8 mouse cellular contexts compared by ENCODE assay signal in genomic region chr3:83862956-83863355, GRCm38 (mm10). TPM values are rescaled to one million over a fixed set of nuclear protein-coding genes. Genes with fewer than 3 reads are reported as not detected.
DNase-seq lines count a peak whose midpoint lies in the region; ATAC-seq and TF ChIP-seq lines count a peak whose summit lies in the region.

No protein-coding gene starts in this region.

- H3K9me3 ChIP-seq in heart, postnatal 0 days (replicated peaks; ENCODE audit: control insufficient read depth, low read length), result no peaks in the 10 kb centered on the region
- no peaks in the 10 kb centered on the region; the same call in 1 of the 2 replicates for H3K9me3 ChIP-seq in hindbrain, embryonic 16.5 days (ENCODE audit: control insufficient read depth, low read length)

- TF ChIP-seq CTCF in heart, postnatal 0 days (IDR thresholded peaks at IDR 0.05; ENCODE audit: low read depth), result no peak

- WGBS in heart, postnatal 0 days, result 0% methylated on average over 1 of the region's 1 CpGs
- 53% methylated on average over 1 of the region's 1 CpGs for WGBS in hindbrain, embryonic 16.5 days

- H3K4me3 ChIP-seq in heart, postnatal 0 days (ENCODE audit: low read depth, low read length), result peak overlapping the region; percentile 8
- no peak overlapping the region for H3K4me3 ChIP-seq in hindbrain, embryonic 16.5 days (ENCODE audit: low read length)

- peak; percentile 91 for ATAC-seq in heart, postnatal 0 days (ENCODE audit: insufficient read depth, low read depth)
- no peak for ATAC-seq in hindbrain, embryonic 16.5 days

- no peaks in the 10 kb centered on the region for H3K36me3 ChIP-seq in heart, postnatal 0 days (replicated peaks; ENCODE audit: control insufficient read depth, insufficient read depth, low read length)
- no peaks in the 10 kb centered on the region for H3K36me3 ChIP-seq in hindbrain, embryonic 16.5 days (ENCODE audit: control insufficient read depth, insufficient read depth, low read length)

- H3K9ac ChIP-seq in heart, postnatal 0 days (replicated peaks; ENCODE audit: low read depth, low read length), result no peak overlapping the region; the same call in 1 of the 2 replicates
- H3K9ac ChIP-seq in hindbrain, embryonic 16.5 days (ENCODE audit: low read depth, low read length), result no peak overlapping the region

- H3K27ac ChIP-seq in heart, postnatal 0 days (ENCODE audit: low read depth), result peak overlapping the region; percentile 84
- H3K27ac ChIP-seq in hindbrain, embryonic 16.5 days (ENCODE audit: low read depth, low read length), result no peak overlapping the region

- H3K27me3 ChIP-seq in heart, postnatal 0 days (ENCODE audit: control insufficient read depth, insufficient read depth, low read length), result no peaks in the 10 kb centered on the region
- no peaks in the 10 kb centered on the region for H3K27me3 ChIP-seq in hindbrain, embryonic 16.5 days (replicated peaks; ENCODE audit: control insufficient read depth, insufficient read depth, low read length)

- H3K4me1 ChIP-seq in heart, postnatal 0 days (ENCODE audit: control insufficient read depth, insufficient read depth), result peaks cover 9% of the 10 kb centered on the region
- no peaks in the 10 kb centered on the region for H3K4me1 ChIP-seq in hindbrain, embryonic 16.5 days (ENCODE audit: control insufficient read depth, insufficient read depth, low read depth, low read length)

- intact Hi-C loops in left cerebral cortex, postnatal 14 days (cut with DNase I), result no loop called here

- DNase-seq in ovary, adult 18-20 months (ENCODE audit: low spot score), result peak; percentile 69
- DNase-seq in ovary, postnatal 10 days (ENCODE audit: low spot score), result no peak
- DNase-seq in fat pad, adult 2 months (ENCODE audit: extremely low read depth, low read depth, low spot score), result peak; percentile 82
- DNase-seq in heart, postnatal 0 days (ENCODE audit: low spot score), result peak; percentile 85
- DNase-seq in left cerebral cortex, postnatal 14 days (ENCODE audit: low spot score in 2 of 2), result peak; percentile 67 to 79
- peak; percentile 78 to 84 for DNase-seq in monocyte, adult 2 months (ENCODE audit: low read depth in 1 of 2, low spot score in 2 of 2)
- peak; percentile 55 for DNase-seq in testis, postnatal 10 days (ENCODE audit: low spot score)

- TF ChIP-seq EP300 in heart, postnatal 0 days (IDR thresholded peaks at IDR 0.05; ENCODE audit: low read depth), result no peak

- peak overlapping the region; percentile 47 for H3K4me2 ChIP-seq in heart, postnatal 0 days (ENCODE audit: low read depth, low read length)
- H3K4me2 ChIP-seq in hindbrain, embryonic 16.5 days (ENCODE audit: low read length), result no peak overlapping the region

RNA-seq across cellular contexts. Expression of gene Tlr2, which starts 21.4 kb away (rescaled TPM):
- 0.58 and 3.1 TPM in 2 replicates for total RNA-seq in heart, postnatal 0 days (2014; rRNA removed; ENCODE audit: low replicate concordance)
- polyA plus RNA-seq in heart, postnatal 0 days (2015; fragmentation: Nextera tagmentation; extraction: Ambion mirVana), result 1.4 TPM in 2 replicates
- under 1 TPM; 0.66 to 0.89 TPM for total RNA-seq in left cerebral cortex, postnatal 14 days (2021)
- 1.2 and 1.7 TPM in 2 replicates for polyA plus RNA-seq in hindbrain, embryonic 16.5 days (2015; fragmentation: Nextera tagmentation; extraction: Ambion mirVana)
